Mouse (Mus musculus): ENCODE results near the gene Hsd17b14. TPM values are rescaled to one million over a fixed set of nuclear protein-coding genes. Genes with fewer than 3 reads are reported as not detected.
A peak's percentile ranks its signal among the peaks of the same experiment; 100 is the strongest.

The Hsd17b14 gene
- polyA plus RNA-seq, 1 experiment = not detected

- H3K4me1 ChIP-seq (ENCODE audit: control insufficient read depth, insufficient read depth, low read length) = no peaks in the 10 kb centered on the region
- no peak overlapping the region for H3K4me3 ChIP-seq (ENCODE audit: insufficient read depth, low read length)
- TF ChIP-seq CTCF (IDR thresholded peaks at IDR 0.05; ENCODE audit: borderline replicate concordance, insufficient read depth, low read length) (no peak), POLR2A (IDR thresholded peaks at IDR 0.05; ENCODE audit: low read depth, low read length) (no peak)
- no peak overlapping the region for H3K27ac ChIP-seq (ENCODE audit: insufficient read depth, low read length)
Observed at GRCm38 (mm10) chr7:45573954-45574353, 19.3 kb downstream of the Hsd17b14 start.

DNA sequence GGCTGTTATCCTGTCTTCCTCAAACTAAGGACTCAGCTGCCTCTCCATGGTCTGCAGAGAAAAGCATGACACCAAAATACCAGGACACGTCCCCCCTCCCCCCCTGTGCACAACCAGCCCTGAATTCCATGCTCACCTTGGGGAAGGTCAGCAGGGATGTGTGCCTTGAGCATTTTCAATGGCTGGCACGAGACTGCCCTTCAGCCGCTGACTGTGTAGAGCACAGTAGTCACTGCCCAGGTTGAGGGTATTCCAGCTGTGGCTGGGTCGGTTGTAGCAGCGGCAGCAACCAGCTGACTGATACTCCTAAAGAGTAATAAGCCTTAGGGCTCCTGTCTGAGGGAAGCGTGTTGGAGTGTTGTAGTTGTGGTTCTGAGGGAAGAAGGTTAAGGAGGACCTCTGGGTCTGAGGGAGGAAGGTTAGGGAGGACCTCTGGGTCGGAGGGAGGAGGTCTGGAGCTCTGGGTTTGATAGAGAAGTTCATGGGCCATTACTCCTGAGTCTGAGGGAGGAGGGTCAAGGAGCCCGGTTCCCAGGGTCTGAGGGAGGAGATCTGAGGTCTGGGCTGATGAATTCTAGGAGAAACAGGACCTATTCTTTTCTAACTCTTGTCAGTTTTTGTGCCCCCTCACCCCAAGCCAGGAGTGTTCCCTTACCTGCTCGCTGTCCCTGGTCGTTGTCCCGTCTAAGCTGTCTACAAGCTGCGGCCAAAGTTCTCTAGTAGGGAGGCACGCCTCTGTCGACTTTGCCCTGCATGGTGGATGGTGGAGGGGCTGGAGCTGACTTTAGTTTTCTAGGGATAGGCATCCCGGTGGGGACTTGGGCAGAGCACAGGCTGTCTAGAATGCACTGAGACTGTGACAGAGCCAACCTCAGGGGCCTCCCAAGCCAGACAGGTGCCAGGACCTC is 20.0 kb downstream of the Hsd17b14 start:
- no peaks in the 10 kb centered on the region for H3K4me1 ChIP-seq (ENCODE audit: control insufficient read depth, insufficient read depth, low read length)
- TF ChIP-seq CTCF (IDR thresholded peaks at IDR 0.05; ENCODE audit: borderline replicate concordance, insufficient read depth, low read length) = no peak
- no peak for TF ChIP-seq POLR2A (IDR thresholded peaks at IDR 0.05; ENCODE audit: low read depth, low read length)
- no peak overlapping the region for H3K27ac ChIP-seq (ENCODE audit: insufficient read depth, low read length)
- no peak overlapping the region for H3K4me3 ChIP-seq (ENCODE audit: insufficient read depth, low read length)

DNA sequence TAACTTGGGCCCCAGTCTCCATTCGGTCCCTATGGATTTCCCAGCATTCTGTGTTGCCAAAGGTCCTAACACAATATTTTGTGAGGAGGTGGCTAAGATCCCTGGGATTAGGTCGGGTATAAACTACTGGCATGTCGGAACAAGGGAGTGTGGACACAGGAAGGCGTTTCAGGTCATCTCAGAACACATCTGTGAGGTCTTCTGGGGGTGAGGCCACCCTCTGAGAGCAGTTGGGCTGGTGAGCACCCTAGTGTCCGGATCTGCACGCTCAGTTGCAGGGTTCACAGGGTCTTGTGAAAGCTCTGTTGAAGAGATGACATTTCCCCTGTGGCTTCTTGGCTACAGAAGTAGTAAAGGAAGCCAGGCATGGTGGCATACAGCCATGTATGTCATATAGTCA is 31.2 kb downstream of the Hsd17b14 start:
- TF ChIP-seq POLR2A (IDR thresholded peaks at IDR 0.05; ENCODE audit: low read depth, low read length) (no peak), CTCF (IDR thresholded peaks at IDR 0.05; ENCODE audit: borderline replicate concordance, insufficient read depth, low read length) (no peak)
- Histone ChIP-seq H3K4me1 (ENCODE audit: control insufficient read depth, insufficient read depth, low read length) (no peaks in the 10 kb centered on the region), H3K27ac (ENCODE audit: insufficient read depth, low read length) (no peak overlapping the region), H3K4me3 (ENCODE audit: insufficient read depth, low read length) (no peak overlapping the region)

DNA sequence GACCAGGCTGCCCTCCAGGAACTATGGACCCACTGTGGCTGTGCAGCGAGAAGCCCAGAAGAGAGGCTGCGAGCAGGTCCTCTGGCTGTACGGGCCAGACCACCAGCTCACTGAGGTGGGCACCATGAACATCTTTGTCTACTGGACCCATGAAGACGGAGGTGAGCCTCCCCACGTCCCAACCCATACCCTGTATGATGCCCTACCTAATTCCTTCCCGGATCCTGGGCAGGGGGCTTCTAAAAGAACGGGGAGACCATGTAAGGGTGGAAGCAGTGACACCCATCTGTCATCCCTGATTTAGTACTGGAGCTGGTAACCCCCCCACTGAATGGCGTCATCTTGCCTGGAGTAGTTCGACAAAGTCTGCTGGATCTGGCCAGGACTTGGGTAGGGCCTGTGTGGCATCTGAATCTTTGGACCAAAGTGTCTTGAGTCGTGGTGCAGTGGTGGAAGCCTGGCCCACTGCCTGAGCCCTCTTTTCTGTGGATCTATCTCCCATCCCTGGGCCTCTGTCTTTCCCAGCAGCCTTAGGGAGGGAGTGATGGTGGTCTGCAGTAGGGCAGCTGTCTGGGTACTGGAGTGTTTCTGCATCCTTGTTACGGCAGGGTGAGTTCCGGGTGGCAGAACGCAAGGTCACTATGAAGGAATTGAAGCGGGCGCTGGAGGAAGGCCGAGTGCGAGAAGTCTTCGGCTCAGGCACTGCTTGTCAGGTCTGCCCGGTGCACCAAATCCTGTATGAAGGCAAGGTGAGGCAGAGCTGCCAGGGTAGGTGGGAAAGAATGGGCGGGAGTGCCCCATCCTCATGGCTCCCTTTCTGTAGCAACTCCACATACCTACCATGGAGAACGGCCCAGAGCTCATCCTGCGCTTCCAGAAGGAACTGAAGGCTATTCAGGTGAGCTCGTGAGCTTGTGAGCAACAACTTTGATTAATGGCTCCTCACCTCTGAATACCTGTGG is 33.2 kb downstream of the Hsd17b14 start:
- no peak overlapping the region for H3K27ac ChIP-seq (ENCODE audit: insufficient read depth, low read length)
- H3K4me3 ChIP-seq (ENCODE audit: insufficient read depth, low read length) = no peak overlapping the region
- TF ChIP-seq POLR2A (IDR thresholded peaks at IDR 0.05; ENCODE audit: low read depth, low read length) (no peak), CTCF (IDR thresholded peaks at IDR 0.05; ENCODE audit: borderline replicate concordance, insufficient read depth, low read length) (no peak)
- no peaks in the 10 kb centered on the region for H3K4me1 ChIP-seq (ENCODE audit: control insufficient read depth, insufficient read depth, low read length)

DNA sequence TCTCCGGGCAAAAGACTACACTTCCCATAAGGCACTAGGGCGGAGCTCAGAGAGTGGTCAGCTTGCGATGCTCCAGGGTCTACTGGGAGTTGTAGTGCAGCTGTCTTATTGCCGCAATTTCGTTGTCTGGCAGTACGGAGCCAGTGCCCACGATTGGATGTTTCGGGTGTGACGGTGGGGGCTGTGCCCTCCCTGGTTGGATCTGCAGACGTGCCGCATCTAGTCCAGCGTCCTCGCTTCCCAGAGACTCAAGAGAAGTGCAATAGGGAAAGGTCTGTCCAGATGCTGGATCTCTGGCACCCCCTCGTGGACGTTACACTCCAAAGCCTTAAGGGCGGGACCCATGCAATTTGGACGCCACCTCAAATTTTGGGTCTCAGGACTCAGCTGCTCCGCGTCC is 34.5 kb downstream of the Hsd17b14 start:
- Histone ChIP-seq H3K4me3 (ENCODE audit: insufficient read depth, low read length) (no peak overlapping the region), H3K4me1 (ENCODE audit: control insufficient read depth, insufficient read depth, low read length) (no peaks in the 10 kb centered on the region), H3K27ac (ENCODE audit: insufficient read depth, low read length) (no peak overlapping the region)
- TF ChIP-seq CTCF (IDR thresholded peaks at IDR 0.05; ENCODE audit: borderline replicate concordance, insufficient read depth, low read length) (peak; percentile 63; the same call in 1 of the 2 replicates), POLR2A (IDR thresholded peaks at IDR 0.05; ENCODE audit: low read depth, low read length) (no peak)

DNA sequence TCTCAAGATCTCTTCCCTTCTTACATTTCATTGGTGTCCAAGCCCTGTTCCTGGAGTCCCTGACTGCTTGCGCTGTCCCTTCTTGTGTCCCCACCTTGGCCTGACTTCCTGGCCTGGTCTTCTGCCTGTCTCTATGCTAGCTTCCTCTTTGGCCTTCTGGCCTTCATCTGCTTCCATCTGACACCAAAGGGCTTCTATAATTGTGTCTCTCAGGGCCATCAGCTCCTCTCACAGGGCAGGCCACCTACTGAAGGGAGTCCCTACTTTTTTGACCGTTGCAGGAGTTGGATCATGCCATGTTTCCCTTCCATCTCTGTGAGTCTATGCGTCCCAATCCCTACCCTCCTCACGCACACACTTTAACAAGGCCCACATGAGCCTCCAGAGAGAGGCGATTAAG is 35.2 kb downstream of the Hsd17b14 start:
- Histone ChIP-seq H3K27ac (ENCODE audit: insufficient read depth, low read length) (no peak overlapping the region), H3K4me1 (ENCODE audit: control insufficient read depth, insufficient read depth, low read length) (no peaks in the 10 kb centered on the region), H3K4me3 (ENCODE audit: insufficient read depth, low read length) (no peak overlapping the region)
- TF ChIP-seq POLR2A (IDR thresholded peaks at IDR 0.05; ENCODE audit: low read depth, low read length) = no peak
- TF ChIP-seq CTCF (IDR thresholded peaks at IDR 0.05; ENCODE audit: borderline replicate concordance, insufficient read depth, low read length) = no peak

DNA sequence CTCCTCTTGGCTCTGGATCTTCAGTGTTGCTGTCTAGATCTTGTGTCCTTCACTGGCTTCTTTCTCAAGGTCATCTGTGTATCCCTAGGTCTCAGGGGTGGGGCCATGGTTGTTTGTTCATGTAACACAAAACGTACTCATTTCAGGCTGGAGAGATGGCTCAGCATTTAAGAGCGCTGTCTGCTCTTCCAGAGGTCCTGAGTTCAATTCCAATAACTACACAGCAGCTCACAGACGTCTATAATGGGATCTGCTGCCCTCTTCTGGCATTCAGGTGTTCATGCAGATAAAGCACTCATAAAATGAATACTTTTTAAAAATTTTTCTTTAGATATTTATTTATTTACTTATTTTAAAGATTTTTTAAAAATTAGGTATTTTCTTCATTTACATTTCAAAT is 36.2 kb downstream of the Hsd17b14 start:
- H3K27ac ChIP-seq (ENCODE audit: insufficient read depth, low read length) = no peak overlapping the region
- no peaks in the 10 kb centered on the region for H3K4me1 ChIP-seq (ENCODE audit: control insufficient read depth, insufficient read depth, low read length)
- TF ChIP-seq CTCF (IDR thresholded peaks at IDR 0.05; ENCODE audit: borderline replicate concordance, insufficient read depth, low read length) = no peak
- H3K4me3 ChIP-seq (ENCODE audit: insufficient read depth, low read length) = no peak overlapping the region

- no peak for TF ChIP-seq POLR2A (IDR thresholded peaks at IDR 0.05; ENCODE audit: low read depth, low read length)
- H3K4me3 ChIP-seq (ENCODE audit: insufficient read depth, low read length) = no peak overlapping the region
- no peaks in the 10 kb centered on the region for H3K4me1 ChIP-seq (ENCODE audit: control insufficient read depth, insufficient read depth, low read length)
- H3K27ac ChIP-seq (ENCODE audit: insufficient read depth, low read length) = no peak overlapping the region
Observed at GRCm38 (mm10) chr7:45591880-45592279, 37.2 kb downstream of the Hsd17b14 start.

DNA sequence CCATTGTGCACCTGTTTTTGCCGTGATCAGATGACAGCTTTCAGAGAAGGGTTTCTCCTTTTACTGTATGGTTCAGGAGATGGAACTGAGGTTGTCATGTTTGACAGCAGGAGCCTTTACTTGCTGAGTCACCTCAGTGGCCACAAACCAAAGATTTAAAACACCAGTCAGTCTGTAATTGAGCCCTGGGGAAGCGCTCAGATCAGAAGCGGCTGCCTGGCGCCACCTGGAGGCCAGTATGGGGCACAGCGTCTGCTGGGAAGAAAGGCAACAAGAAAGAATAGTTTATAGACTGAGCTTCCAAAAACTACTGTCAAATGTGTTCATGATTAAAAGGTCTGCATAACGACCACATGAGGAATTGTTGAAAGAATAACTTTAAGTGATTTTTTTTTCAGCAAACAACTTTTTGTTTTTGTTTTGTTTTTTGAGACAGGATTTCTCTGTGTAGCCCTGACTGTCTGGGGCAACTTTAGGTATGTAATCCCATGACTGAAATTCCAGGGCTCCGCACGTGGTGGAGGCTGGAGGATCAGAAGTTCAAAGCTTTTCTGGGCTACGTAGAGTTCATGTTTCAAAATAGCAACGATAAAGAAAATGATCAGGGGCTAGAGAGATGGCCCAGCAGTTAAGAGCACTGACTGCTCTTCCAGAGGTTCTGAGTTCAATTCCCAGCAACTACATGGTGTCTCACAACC is 38.6 kb downstream of the Hsd17b14 start:
- Histone ChIP-seq H3K4me1 (ENCODE audit: control insufficient read depth, insufficient read depth, low read length) (no peaks in the 10 kb centered on the region), H3K27ac (ENCODE audit: insufficient read depth, low read length) (no peak overlapping the region), H3K4me3 (ENCODE audit: insufficient read depth, low read length) (no peak overlapping the region)
- peak; percentile 71 for TF ChIP-seq CTCF (IDR thresholded peaks at IDR 0.05; ENCODE audit: borderline replicate concordance, insufficient read depth, low read length)
- TF ChIP-seq POLR2A (IDR thresholded peaks at IDR 0.05; ENCODE audit: low read depth, low read length) = no peak
